Mouse (Mus musculus) megakaryocyte, embryonic 14.5 days (primary cell): ENCODE measurements at regions not wholly inside any gene's neighbourhood (a gene's known extent, or its start where the extent isn't known, plus 50 kb on each side); places are given as distances from the start of the nearest gene placed in this dataset.

Experiments
- H3K27me3 ChIP-seq: replicated peaks from 2 replicates; pipeline ENCODE3; 2012; ENCODE audit warnings: inconsistent platforms
- H3K36me3 ChIP-seq: replicated peaks from 2 replicates; pipeline ENCODE3; 2012; ENCODE audit warnings: low read length, inconsistent platforms, mixed read lengths
- H3K4me1 ChIP-seq: 2 replicates; pipeline ENCODE4 v1.6.1; 2012; ENCODE audit warnings: inconsistent platforms
- H3K4me3 ChIP-seq: replicated peaks from 2 replicates; pipeline ENCODE3; 2012; ENCODE audit warnings: moderate library complexity, mild to moderate bottlenecking, inconsistent platforms
- H3K9me3 ChIP-seq: 2 replicates; pipeline ENCODE4 v1.6.1; 2012; ENCODE audit warnings: inconsistent platforms
- FLI1 ChIP-seq: IDR thresholded peaks from 2 replicates; pipeline ENCODE4 v1.6.1; 2012; ENCODE audit warnings: low read length, inconsistent platforms, mixed read lengths
- GATA1 ChIP-seq: IDR thresholded peaks from 3 replicates; pipeline ENCODE4 v1.6.1; 2012; ENCODE audit warnings: mixed read lengths, low read length, inconsistent platforms, borderline replicate concordance

GRCm38 (mm10) chr8:8938536-8938935, 248.2 kb upstream of the Arglu1 start:
- no peak overlapping the region for H3K4me3 ChIP-seq
- H3K36me3 ChIP-seq: no peaks in the 10 kb centered on the region
- H3K9me3 ChIP-seq: peaks cover 6% of the 10 kb centered on the region; the same call in 1 of the 2 replicates
- H3K4me1 ChIP-seq: no peaks in the 10 kb centered on the region
- TF ChIP-seq GATA1 (no peak), FLI1 (no peak)
- H3K27me3 ChIP-seq: no peaks in the 10 kb centered on the region

GRCm38 (mm10) chr8:8932466-8932865, 242.1 kb upstream of the Arglu1 start:
- no peaks in the 10 kb centered on the region for H3K9me3 ChIP-seq
- TF ChIP-seq GATA1: no peak
- TF ChIP-seq FLI1: no peak
- no peak overlapping the region for H3K4me3 ChIP-seq
- H3K4me1 ChIP-seq: no peaks in the 10 kb centered on the region
- H3K36me3 ChIP-seq: no peaks in the 10 kb centered on the region
- no peaks in the 10 kb centered on the region for H3K27me3 ChIP-seq

- TF ChIP-seq GATA1 (no peak), FLI1 (no peak)
- Histone ChIP-seq H3K4me1 (no peaks in the 10 kb centered on the region), H3K4me3 (no peak overlapping the region), H3K9me3 (no peaks in the 10 kb centered on the region), H3K27me3 (no peaks in the 10 kb centered on the region), H3K36me3 (no peaks in the 10 kb centered on the region)
These were observed 241.4 kb upstream of the Arglu1 start for GRCm38 (mm10) chr8:8931746-8932145.

GRCm38 (mm10) chr8:8928074-8928862, 237.9 kb upstream of the Arglu1 start:
- TF ChIP-seq GATA1: no peak
- TF ChIP-seq FLI1: no peak
- H3K4me3 ChIP-seq: no peak overlapping the region
- H3K36me3 ChIP-seq: no peaks in the 10 kb centered on the region
- H3K27me3 ChIP-seq: no peaks in the 10 kb centered on the region
- H3K9me3 ChIP-seq: no peaks in the 10 kb centered on the region
- no peaks in the 10 kb centered on the region for H3K4me1 ChIP-seq

- Histone ChIP-seq H3K9me3 (peaks cover 6% of the 10 kb centered on the region; the same call in 1 of the 2 replicates), H3K4me3 (no peak overlapping the region), H3K36me3 (no peaks in the 10 kb centered on the region), H3K27me3 (no peaks in the 10 kb centered on the region), H3K4me1 (no peaks in the 10 kb centered on the region)
- TF ChIP-seq FLI1 (no peak), GATA1 (no peak)
These were observed 231.1 kb upstream of the Arglu1 start for GRCm38 (mm10) chr8:8921446-8921845.

- no peaks in the 10 kb centered on the region for H3K36me3 ChIP-seq
- TF ChIP-seq FLI1 (no peak), GATA1 (no peak)
- peaks cover 6% of the 10 kb centered on the region; the same call in 1 of the 2 replicates for H3K9me3 ChIP-seq
- H3K4me1 ChIP-seq: no peaks in the 10 kb centered on the region
- H3K4me3 ChIP-seq: no peak overlapping the region
- no peaks in the 10 kb centered on the region for H3K27me3 ChIP-seq
These were observed 229.5 kb upstream of the Arglu1 start for GRCm38 (mm10) chr8:8919582-8920503.

GRCm38 (mm10) chr8:8919040-8919439, 228.7 kb upstream of the Arglu1 start:
- TF ChIP-seq GATA1 (no peak), FLI1 (no peak)
- Histone ChIP-seq H3K4me1 (no peaks in the 10 kb centered on the region), H3K4me3 (no peak overlapping the region), H3K36me3 (no peaks in the 10 kb centered on the region), H3K27me3 (no peaks in the 10 kb centered on the region), H3K9me3 (peaks cover 6% of the 10 kb centered on the region; the same call in 1 of the 2 replicates)

- peaks cover 4% of the 10 kb centered on the region; the same call in 1 of the 2 replicates for H3K9me3 ChIP-seq
- H3K27me3 ChIP-seq: no peaks in the 10 kb centered on the region
- TF ChIP-seq FLI1 (no peak), GATA1 (no peak)
These were observed 217.3 kb upstream of the Arglu1 start for GRCm38 (mm10) chr8:8907478-8908165.

GRCm38 (mm10) chr8:8892996-8893395, 202.7 kb upstream of the Arglu1 start:
- no peak for TF ChIP-seq GATA1
- no peak for TF ChIP-seq FLI1
- Histone ChIP-seq H3K4me1 (no peaks in the 10 kb centered on the region), H3K36me3 (no peaks in the 10 kb centered on the region), H3K9me3 (peaks cover 3% of the 10 kb centered on the region; the same call in 1 of the 2 replicates), H3K4me3 (no peak overlapping the region), H3K27me3 (no peaks in the 10 kb centered on the region)

More at GRCm38 (mm10) chr8:8907478-8908165, 217.3 kb upstream of the Arglu1 start:
- no peaks in the 10 kb centered on the region for H3K36me3 ChIP-seq
- no peak overlapping the region for H3K4me3 ChIP-seq
- H3K4me1 ChIP-seq: no peaks in the 10 kb centered on the region

GRCm38 (mm10) chr8:8877286-8877685, 187.0 kb upstream of the Arglu1 start:
- no peak overlapping the region for H3K4me3 ChIP-seq
- H3K27me3 ChIP-seq: no peaks in the 10 kb centered on the region
- peaks cover 22% of the 10 kb centered on the region for H3K9me3 ChIP-seq
- no peaks in the 10 kb centered on the region for H3K36me3 ChIP-seq
- no peaks in the 10 kb centered on the region for H3K4me1 ChIP-seq
- TF ChIP-seq GATA1 (no peak), FLI1 (no peak)
